8 mouse cellular contexts compared by ENCODE assay signal in the genomic region with DNA sequence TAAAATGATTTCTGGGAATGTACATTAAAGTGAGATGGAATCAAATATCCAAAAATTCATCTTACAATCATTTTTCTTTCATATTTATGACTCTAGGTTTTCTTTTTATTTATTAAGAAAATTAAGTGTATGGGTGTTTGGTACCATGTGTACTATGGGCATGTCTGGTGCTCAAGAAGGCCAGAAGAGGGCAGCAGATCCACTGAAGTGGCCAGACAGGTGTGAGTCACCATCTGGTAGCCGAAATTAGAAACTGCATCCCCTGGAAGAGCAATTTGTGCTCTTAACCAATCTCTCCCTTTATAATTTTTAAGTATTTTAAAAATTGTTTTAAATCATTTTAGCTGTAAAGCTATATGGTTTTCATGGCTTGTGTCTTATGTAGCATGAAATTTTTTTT. TPM values are rescaled to one million over a fixed set of nuclear protein-coding genes. Genes with fewer than 3 reads are reported as not detected.
DNase-seq lines count a peak whose midpoint lies in the region; ATAC-seq lines count a peak whose summit lies in the region.

No protein-coding gene starts in this region.

- no peak overlapping the region for H3K9ac ChIP-seq in liver, embryonic 12.5 days

- no peak for ATAC-seq in liver, embryonic 12.5 days
- peak; percentile 87 for ATAC-seq in megakaryocyte progenitor cell, adult 5-6 weeks (replicated peaks; ENCODE audit: poor library complexity)
- ATAC-seq in erythroblast, adult 5-6 weeks (replicated peaks; ENCODE audit: low FRiP score, poor library complexity, severe bottlenecking): no peak

- no peak overlapping the region for H3K4me2 ChIP-seq in liver, embryonic 12.5 days

- no peaks in the 10 kb centered on the region for H3K36me3 ChIP-seq in liver, embryonic 12.5 days

- no peaks in the 10 kb centered on the region for H3K4me1 ChIP-seq in liver, embryonic 12.5 days

- H3K4me3 ChIP-seq in liver, embryonic 12.5 days: no peak overlapping the region

- no peaks in the 10 kb centered on the region for H3K27me3 ChIP-seq in liver, embryonic 12.5 days (replicated peaks)

- H3K27ac ChIP-seq in liver, embryonic 12.5 days: no peak overlapping the region

- 28% methylated on average over 1 of the region's 1 CpGs for WGBS in liver, embryonic 12.5 days (ENCODE audit: insufficient replicate concordance)

- no peaks in the 10 kb centered on the region for H3K9me3 ChIP-seq in liver, embryonic 12.5 days (replicated peaks)

- peak; percentile 53 for DNase-seq in cerebellum, postnatal 10 days
- DNase-seq in cerebellum, adult 11-12 months: no peak
- peak; percentile 16 for DNase-seq in liver
- DNase-seq in adrenal gland, adult 8-10 months: peak; percentile 5
- DNase-seq in induced T-regulatory cell, adult 2 months (ENCODE audit: low read depth): peak; percentile 58

RNA-seq across cellular contexts. Expression of a gene that starts 54.7 kb away (rescaled TPM):
- polyA plus RNA-seq in liver, embryonic 12.5 days (2016; fragmentation: Nextera tagmentation; extraction: Ambion mirVana): 3.7 and 4.0 TPM in 2 replicates
- total RNA-seq in adrenal gland, adult 8-10 months (2022): 10 to 100 TPM; 13.2 to 16.5 (median 15.5) TPM
- total RNA-seq in megakaryocyte progenitor cell, adult 5-6 weeks (2015): 14.6 and 14.9 TPM in 2 replicates
- 5.7 TPM in 2 replicates for total RNA-seq in megakaryocyte progenitor cell, adult 5-6 weeks (2017)
- total RNA-seq in erythroblast, adult 5-6 weeks (2015; ENCODE audit: low replicate concordance): 4.4 and 10.2 TPM in 2 replicates
- total RNA-seq in erythroblast, adult 5-6 weeks (2017; ENCODE audit: low replicate concordance): 2.6 and 3.3 TPM in 2 replicates
